Mouse (Mus musculus) lung, embryonic 15.5 days (tissue): ENCODE measurements at regions not wholly inside any gene's neighbourhood (a gene's known extent, or its start where the extent isn't known, plus 50 kb on each side); places are given as distances from the start of the nearest gene placed in this dataset.
A peak's percentile ranks its signal among the peaks of the same experiment; 100 is the strongest.

Experiments
- ATAC-seq: fragments of 200-750 bp; cut with Nextera tagmentation; 2 replicates; pipeline ENCODE4 v1.8.0; 2017; ENCODE audit warnings: moderate number of reproducible peaks, borderline replicate concordance; ENCODE audit not compliant: low FRiP score, low TSS enrichment; ENCODE audit errors: extremely low read depth
- H3K27ac ChIP-seq: fragments of 300-500 bp; sonication (generic); 2 replicates; pipeline ENCODE4 v1.5.1; 2015; ENCODE audit warnings: moderate library complexity, mild to moderate bottlenecking, inconsistent platforms
- H3K27me3 ChIP-seq: fragments of 300-500 bp; sonication (generic); 2 replicates; pipeline ENCODE4 v1.6.1; 2015; ENCODE audit warnings: inconsistent platforms
- H3K36me3 ChIP-seq: fragments of 300-500 bp; sonication (generic); 2 replicates; pipeline ENCODE4 v1.6.1; 2015; ENCODE audit warnings: inconsistent platforms
- H3K4me1 ChIP-seq: fragments of 300-500 bp; sonication (generic); 2 replicates; pipeline ENCODE4 v1.6.1; 2015; ENCODE audit warnings: inconsistent platforms
- H3K4me2 ChIP-seq: fragments of 300-500 bp; sonication (generic); 2 replicates; pipeline ENCODE4 v1.6.1; 2015; ENCODE audit warnings: inconsistent platforms, mild to moderate bottlenecking, moderate library complexity
- H3K4me3 ChIP-seq: fragments of 300-500 bp; sonication (generic); 2 replicates; pipeline ENCODE4 v1.5.1; 2015; ENCODE audit warnings: mild to moderate bottlenecking, inconsistent platforms
- H3K9ac ChIP-seq: fragments of 300-500 bp; sonication (generic); 2 replicates; pipeline ENCODE4 v1.6.1; 2015; ENCODE audit warnings: inconsistent platforms
- H3K9me3 ChIP-seq: fragments of 300-500 bp; sonication (generic); 2 replicates; pipeline ENCODE4 v1.6.1; 2016; ENCODE audit warnings: inconsistent platforms
- WGBS: fragments of 180-500 bp; shearing (Covaris S2); methylation state at CpG from one replicate; pipeline ENCODE4 v1.1.7; 2015; 5-methylcytosine and 5-hydroxymethylcytosine counted together

DNA sequence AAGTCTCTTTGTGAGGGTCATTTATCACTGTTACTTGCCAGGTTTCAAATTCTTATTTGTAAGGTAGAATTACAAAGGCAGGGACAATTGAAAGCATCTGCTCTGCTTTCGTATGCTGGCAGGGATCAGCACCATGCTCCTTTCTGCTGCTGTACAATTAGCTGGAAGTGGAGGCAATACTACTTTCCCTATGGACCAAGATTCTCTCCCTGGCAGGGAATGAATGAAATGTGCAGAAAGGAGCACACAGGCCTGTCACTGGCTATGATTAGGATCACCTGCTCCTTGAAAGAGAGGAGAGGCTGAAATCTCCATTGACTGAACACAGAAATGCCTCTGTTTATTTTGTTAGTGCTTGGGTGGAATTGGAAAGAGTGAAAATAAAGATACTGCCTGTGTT is 427.8 kb upstream of the Pappa start:
- H3K4me2 ChIP-seq, result no peak overlapping the region
- no peaks in the 10 kb centered on the region for H3K9me3 ChIP-seq
- no peak overlapping the region for H3K9ac ChIP-seq
- no peak overlapping the region for H3K27ac ChIP-seq
- no peak overlapping the region for H3K4me3 ChIP-seq
- no peak for ATAC-seq
- H3K27me3 ChIP-seq, result no peaks in the 10 kb centered on the region
- no peaks in the 10 kb centered on the region for H3K36me3 ChIP-seq
- WGBS, result 33% methylated on average over 1 of the region's 1 CpGs
- H3K4me1 ChIP-seq, result no peaks in the 10 kb centered on the region

DNA sequence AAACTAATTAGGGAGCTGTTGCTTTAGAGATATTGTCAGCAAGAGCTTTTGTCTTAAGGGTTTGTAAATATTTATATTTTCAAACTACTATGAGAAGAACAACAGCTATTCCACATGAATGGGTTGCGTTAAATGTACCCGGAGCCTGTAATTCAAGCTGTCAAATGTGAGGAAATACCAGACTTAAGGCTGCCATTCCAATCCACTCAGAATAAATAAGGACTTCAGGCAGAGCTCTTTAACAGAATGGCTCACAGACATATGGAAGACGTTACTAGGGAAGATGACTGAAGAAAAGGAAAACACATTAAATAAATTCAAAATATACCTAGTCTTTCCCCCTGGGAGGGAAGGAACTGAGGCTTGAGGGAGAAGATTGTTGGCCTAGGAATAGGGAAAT is 400.7 kb upstream of the Pappa start:
- H3K27me3 ChIP-seq, result no peaks in the 10 kb centered on the region
- no peak for ATAC-seq
- WGBS, result 35% methylated on average over 3 of the region's 3 CpGs
- H3K36me3 ChIP-seq, result no peaks in the 10 kb centered on the region
- H3K4me2 ChIP-seq, result no peak overlapping the region
- no peak overlapping the region for H3K9ac ChIP-seq
- no peaks in the 10 kb centered on the region for H3K9me3 ChIP-seq
- no peak overlapping the region for H3K27ac ChIP-seq
- H3K4me3 ChIP-seq, result no peak overlapping the region
- no peaks in the 10 kb centered on the region for H3K4me1 ChIP-seq

DNA sequence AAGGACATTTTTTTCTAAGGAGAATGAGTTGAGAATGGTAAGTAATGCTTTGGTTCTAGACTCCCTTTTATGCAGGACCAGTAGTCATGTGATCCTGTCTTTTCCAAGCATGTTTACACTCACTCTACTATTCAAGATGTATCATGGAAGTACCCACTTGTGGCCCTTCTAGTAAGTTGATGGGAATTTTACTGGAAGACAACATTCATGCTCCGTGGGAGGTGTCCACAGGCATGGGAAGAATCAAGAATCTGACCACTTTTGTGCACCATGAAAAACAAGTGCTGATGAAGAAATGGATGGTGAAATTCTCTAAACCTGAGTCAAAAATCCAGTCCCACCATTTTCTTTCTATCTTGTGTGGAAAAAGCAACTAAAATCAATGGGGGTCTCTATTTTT is 399.1 kb upstream of the Pappa start:
- Histone ChIP-seq H3K9me3 (no peaks in the 10 kb centered on the region), H3K4me2 (no peak overlapping the region), H3K27ac (no peak overlapping the region), H3K36me3 (no peaks in the 10 kb centered on the region), H3K4me1 (no peaks in the 10 kb centered on the region), H3K4me3 (no peak overlapping the region), H3K27me3 (no peaks in the 10 kb centered on the region), H3K9ac (no peak overlapping the region)
- no peak for ATAC-seq
- WGBS, result 57% methylated on average over 1 of the region's 1 CpGs

DNA sequence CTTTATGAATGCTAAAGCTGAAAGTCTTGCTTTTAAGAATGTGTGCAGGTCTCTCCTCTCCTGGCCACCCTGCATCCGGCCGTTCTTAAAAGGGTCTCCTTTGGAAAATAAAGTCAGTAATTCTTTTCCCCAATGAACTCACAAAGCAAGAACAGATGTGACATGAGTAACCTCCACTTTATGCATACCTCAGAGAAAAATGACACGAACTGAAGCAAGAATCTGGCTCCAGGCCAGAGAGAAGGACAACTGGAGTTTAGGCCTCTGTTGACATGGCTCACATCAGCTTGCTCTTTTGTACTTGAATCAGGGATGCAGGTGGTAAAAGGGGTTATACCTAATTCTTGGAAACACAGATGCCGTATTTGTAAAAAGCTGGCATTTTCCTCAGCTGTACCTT is 368.0 kb upstream of the Pappa start:
- 58% methylated on average over 4 of the region's 4 CpGs for WGBS
- Histone ChIP-seq H3K4me2 (no peak overlapping the region), H3K9ac (no peak overlapping the region), H3K27ac (no peak overlapping the region), H3K9me3 (no peaks in the 10 kb centered on the region), H3K4me1 (no peaks in the 10 kb centered on the region), H3K4me3 (no peak overlapping the region), H3K27me3 (no peaks in the 10 kb centered on the region), H3K36me3 (no peaks in the 10 kb centered on the region)
- no peak for ATAC-seq

DNA sequence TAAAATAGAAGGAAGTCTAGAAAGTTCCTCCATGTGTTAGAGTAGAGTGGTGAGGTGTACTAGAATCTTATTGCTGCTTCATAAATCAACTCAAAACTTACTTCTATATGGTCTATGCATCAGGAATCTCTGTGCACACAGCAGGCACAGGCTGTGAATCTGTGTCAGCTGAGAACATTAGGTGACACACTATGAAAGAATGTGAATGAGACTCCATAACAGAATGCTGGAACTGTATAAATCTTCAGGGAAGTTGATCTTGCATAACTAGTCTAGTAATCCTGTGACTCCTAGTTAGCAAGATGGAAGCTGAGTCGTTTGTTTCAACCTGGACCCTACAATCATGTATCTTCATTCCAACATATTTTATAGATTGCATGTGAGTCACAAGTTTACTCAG is 355.4 kb upstream of the Pappa start:
- Histone ChIP-seq H3K9me3 (no peaks in the 10 kb centered on the region), H3K36me3 (no peaks in the 10 kb centered on the region), H3K4me3 (no peak overlapping the region), H3K4me2 (no peak overlapping the region), H3K27me3 (no peaks in the 10 kb centered on the region), H3K27ac (no peak overlapping the region), H3K9ac (no peak overlapping the region), H3K4me1 (no peaks in the 10 kb centered on the region)
- no peak for ATAC-seq
- 68% methylated on average over 1 of the region's 1 CpGs for WGBS

DNA sequence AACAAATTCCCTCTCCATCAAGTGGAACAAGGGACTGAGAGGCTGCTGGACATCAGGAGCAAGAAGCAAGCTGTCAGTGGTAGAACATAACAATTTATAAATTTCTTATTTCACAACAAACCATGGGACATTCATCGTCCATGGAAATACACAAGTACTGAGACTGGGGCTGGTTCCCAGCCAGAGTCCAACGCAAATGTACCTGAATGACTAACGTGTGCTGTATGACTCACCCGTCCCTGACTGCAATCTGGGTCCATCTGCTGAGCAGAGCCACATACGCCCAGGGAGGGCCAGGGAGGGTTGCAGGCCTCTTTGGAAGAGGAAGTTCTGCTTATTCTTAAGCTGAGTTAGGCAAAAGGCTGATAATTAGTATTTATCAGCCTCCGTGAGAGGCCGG is 320.1 kb upstream of the Pappa start:
- H3K27me3 ChIP-seq, result no peaks in the 10 kb centered on the region
- H3K27ac ChIP-seq, result no peak overlapping the region
- H3K9ac ChIP-seq, result no peak overlapping the region
- H3K4me3 ChIP-seq, result no peak overlapping the region
- no peaks in the 10 kb centered on the region for H3K9me3 ChIP-seq
- H3K4me2 ChIP-seq, result no peak overlapping the region
- 58% methylated on average over 7 of the region's 7 CpGs for WGBS
- no peak for ATAC-seq
- H3K4me1 ChIP-seq, result no peaks in the 10 kb centered on the region
- H3K36me3 ChIP-seq, result no peaks in the 10 kb centered on the region

DNA sequence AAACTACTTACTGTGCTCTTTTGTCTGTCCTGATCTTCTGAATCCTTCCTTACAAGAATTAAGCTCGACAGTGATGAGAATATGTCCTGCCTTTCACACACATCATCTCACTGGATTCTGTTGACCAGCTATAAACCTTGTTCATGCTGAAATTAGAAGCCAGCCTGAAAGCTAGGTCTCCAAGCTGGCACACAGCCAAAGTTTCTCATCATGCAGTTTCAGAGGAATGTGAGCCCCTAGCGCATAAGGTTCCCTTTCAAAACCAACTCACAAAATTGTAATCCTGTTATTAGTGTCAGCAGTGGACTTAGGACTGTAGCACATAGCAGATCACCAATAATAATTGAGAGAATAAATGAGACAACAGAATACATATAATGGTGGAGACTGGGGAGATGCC is 319.0 kb upstream of the Pappa start:
- Histone ChIP-seq H3K4me3 (no peak overlapping the region), H3K36me3 (no peaks in the 10 kb centered on the region), H3K27ac (no peak overlapping the region), H3K4me1 (no peaks in the 10 kb centered on the region), H3K9me3 (no peaks in the 10 kb centered on the region), H3K27me3 (no peaks in the 10 kb centered on the region), H3K9ac (no peak overlapping the region), H3K4me2 (no peak overlapping the region)
- no peak for ATAC-seq
- 47% methylated on average over 2 of the region's 2 CpGs for WGBS

DNA sequence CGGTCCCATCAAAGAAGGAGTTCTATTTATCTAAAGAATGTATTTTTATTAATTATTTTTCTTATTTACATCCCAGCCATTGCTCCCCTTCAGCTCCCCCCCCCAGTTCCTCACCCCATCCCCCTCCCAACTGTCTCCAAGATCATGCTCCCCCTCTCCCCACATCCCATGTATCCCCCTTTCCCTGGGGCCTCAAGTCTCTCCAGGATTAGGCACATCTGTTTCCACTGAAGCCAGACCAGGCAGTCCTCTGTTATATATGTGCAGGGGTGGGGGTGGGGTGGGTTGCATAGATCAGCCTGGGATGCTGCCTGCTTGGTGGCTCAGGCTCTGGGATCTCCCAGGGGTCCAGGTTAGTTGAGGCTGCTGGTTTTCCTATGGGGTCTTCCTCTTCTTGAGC is 316.8 kb upstream of the Pappa start:
- H3K27ac ChIP-seq, result no peak overlapping the region
- H3K9me3 ChIP-seq, result no peaks in the 10 kb centered on the region
- H3K9ac ChIP-seq, result no peak overlapping the region
- no peaks in the 10 kb centered on the region for H3K36me3 ChIP-seq
- no peak for ATAC-seq
- H3K27me3 ChIP-seq, result no peaks in the 10 kb centered on the region
- H3K4me2 ChIP-seq, result no peak overlapping the region
- no peaks in the 10 kb centered on the region for H3K4me1 ChIP-seq
- no peak overlapping the region for H3K4me3 ChIP-seq
- WGBS, result 100% methylated on average over 1 of the region's 1 CpGs

DNA sequence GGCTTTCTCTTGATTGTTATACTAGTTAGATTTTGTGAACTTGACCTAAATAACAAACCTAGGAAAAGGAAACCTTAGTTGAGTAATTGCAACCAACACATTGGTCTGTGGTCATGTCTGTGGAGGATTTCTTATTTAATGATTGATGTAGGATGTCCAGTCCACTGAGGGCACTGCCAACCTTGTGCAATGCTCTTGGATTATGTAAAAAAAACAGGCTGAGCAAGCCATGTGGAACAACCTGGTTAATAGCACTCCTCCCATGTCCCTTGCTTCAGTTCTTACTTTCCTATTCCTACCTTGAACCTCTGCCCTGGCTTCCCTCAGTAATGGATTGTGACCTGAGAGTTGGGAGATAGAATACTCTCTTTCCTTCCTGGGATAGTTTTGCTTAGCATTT is 312.0 kb upstream of the Pappa start:
- no peak overlapping the region for H3K27ac ChIP-seq
- no peak overlapping the region for H3K4me2 ChIP-seq
- no peaks in the 10 kb centered on the region for H3K4me1 ChIP-seq
- H3K9me3 ChIP-seq, result no peaks in the 10 kb centered on the region
- H3K4me3 ChIP-seq, result no peak overlapping the region
- no peak overlapping the region for H3K9ac ChIP-seq
- no peaks in the 10 kb centered on the region for H3K27me3 ChIP-seq
- ATAC-seq, result no peak
- H3K36me3 ChIP-seq, result no peaks in the 10 kb centered on the region

DNA sequence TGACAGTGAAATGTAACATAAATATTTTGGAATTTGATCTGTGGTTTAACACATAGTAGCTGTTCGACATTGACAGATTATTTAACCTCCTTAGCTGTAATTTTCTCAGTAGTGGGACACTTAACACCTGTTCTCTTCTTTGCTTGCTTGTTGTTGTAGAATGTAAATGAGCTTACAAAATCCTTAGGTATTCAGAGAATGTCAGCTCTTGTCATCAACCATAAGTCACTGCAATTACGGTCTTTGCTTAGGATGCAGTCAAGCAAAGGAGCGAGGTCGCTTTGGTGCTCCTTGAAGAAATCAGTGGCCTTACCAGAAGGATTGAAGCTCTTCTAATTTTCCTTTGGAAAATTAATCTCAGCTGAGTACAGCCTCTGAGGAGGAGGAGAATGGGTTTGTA is 311.2 kb upstream of the Pappa start:
- Histone ChIP-seq H3K4me2 (no peak overlapping the region), H3K9me3 (no peaks in the 10 kb centered on the region), H3K27me3 (no peaks in the 10 kb centered on the region), H3K4me1 (no peaks in the 10 kb centered on the region), H3K36me3 (no peaks in the 10 kb centered on the region), H3K9ac (no peak overlapping the region), H3K4me3 (no peak overlapping the region), H3K27ac (no peak overlapping the region)
- 68% methylated on average over 4 of the region's 4 CpGs for WGBS
- ATAC-seq, result no peak

DNA sequence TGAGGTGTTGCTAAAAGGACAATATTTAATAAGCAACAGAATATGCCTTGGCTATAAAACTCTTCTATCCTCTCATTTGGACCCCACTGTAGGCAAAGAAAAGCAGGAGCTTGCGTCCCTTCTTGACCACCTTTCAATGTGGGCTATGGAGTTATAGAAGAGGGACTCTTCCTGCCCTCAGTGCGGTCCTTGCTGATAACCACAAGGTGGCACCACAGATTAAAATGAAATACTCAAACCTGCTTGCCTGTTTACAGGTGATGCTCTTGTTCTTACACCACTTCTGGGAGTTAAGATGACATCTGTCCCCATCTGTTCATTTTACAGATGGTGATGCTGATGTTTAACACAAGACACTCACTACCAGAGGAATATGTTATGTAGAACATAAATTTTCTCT is 291.1 kb upstream of the Pappa start:
- Histone ChIP-seq H3K9ac (no peak overlapping the region), H3K36me3 (no peaks in the 10 kb centered on the region), H3K27ac (no peak overlapping the region), H3K4me3 (no peak overlapping the region), H3K4me1 (no peaks in the 10 kb centered on the region), H3K4me2 (no peak overlapping the region), H3K27me3 (no peaks in the 10 kb centered on the region), H3K9me3 (no peaks in the 10 kb centered on the region)
- ATAC-seq, result no peak
- WGBS, result 42% methylated on average over 2 of the region's 2 CpGs

DNA sequence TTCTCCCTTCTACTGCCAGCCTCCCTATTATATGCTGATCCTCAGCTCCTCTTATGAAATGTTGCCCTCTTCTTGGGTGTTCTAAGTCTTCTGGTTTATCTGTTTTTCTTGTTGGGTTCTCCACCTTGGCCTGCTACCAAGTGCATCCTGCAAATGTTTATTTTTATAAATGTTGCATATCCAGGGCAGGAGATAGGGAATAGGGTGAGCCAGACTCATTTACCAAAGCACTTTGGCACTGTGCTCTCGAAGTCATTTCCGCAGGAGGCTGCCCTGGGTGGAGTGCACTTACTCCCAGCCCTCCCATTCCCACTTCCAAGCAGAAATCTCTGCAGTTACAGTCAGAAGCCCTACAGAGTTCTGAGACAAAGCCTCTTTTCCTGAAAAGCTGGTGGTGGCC is 249.5 kb upstream of the Pappa start:
- Histone ChIP-seq H3K9ac (no peak overlapping the region), H3K4me1 (no peaks in the 10 kb centered on the region), H3K27ac (no peak overlapping the region), H3K4me3 (no peak overlapping the region), H3K36me3 (no peaks in the 10 kb centered on the region), H3K9me3 (no peaks in the 10 kb centered on the region), H3K4me2 (no peak overlapping the region), H3K27me3 (no peaks in the 10 kb centered on the region)
- WGBS, result 36% methylated on average over 2 of the region's 2 CpGs
- peak; percentile 49; the same call in 1 of the 2 replicates for ATAC-seq

DNA sequence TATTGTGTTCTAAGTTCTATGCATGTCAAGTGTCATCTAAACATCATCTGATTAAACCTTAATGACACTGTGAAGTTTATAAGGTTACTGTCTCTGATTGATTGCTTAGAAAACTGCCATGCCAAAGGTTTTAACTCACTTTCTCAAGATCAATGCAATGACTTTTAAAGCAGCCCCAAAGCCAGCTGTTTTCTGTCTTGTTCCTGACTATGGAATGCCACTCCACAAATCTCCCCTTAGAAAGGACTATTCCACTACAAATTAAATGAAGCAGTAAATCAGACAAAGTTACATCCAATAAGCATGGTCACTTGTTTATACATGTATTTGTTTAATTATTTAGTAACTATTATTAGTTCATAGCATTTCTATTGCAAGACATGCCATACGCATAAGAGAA is 247.1 kb upstream of the Pappa start:
- ATAC-seq, result no peak
- Histone ChIP-seq H3K9ac (no peak overlapping the region), H3K9me3 (no peaks in the 10 kb centered on the region), H3K4me2 (no peak overlapping the region), H3K27ac (no peak overlapping the region), H3K27me3 (no peaks in the 10 kb centered on the region), H3K36me3 (no peaks in the 10 kb centered on the region), H3K4me1 (no peaks in the 10 kb centered on the region), H3K4me3 (no peak overlapping the region)
- 70% methylated on average over 1 of the region's 1 CpGs for WGBS
